ENCODE assay signal across 19 mouse cellular contexts in genomic region chr9:77553465-77553864, GRCm38 (mm10).
"Had no signal": no experiment of that assay in that cellular context is flagged by ENCODE, and none has a peak within 500 bp of the region (broad histone marks: within the 10 kb centered on the region; RNA-seq: fewer than 3 reads in every experiment).

No protein-coding gene starts in this region.

- ATAC-seq: liver, postnatal 0 days; lung, postnatal 0 days; midbrain, embryonic 16.5 days had no signal

- H3K27ac ChIP-seq: liver, embryonic 15.5 days; lung, embryonic 15.5 days; macrophage; midbrain, embryonic 10.5 days; midbrain, embryonic 12.5 days; neural tube, embryonic 12.5 days; stomach, embryonic 15.5 days; stomach, postnatal 0 days had no signal

- H3K36me3 ChIP-seq: liver, embryonic 15.5 days; lung, embryonic 15.5 days; midbrain, embryonic 10.5 days; midbrain, embryonic 12.5 days; neural tube, embryonic 12.5 days; stomach, embryonic 15.5 days had no signal

- H3K9me3 ChIP-seq: liver, embryonic 15.5 days; lung, embryonic 15.5 days; midbrain, embryonic 10.5 days; midbrain, embryonic 12.5 days; neural tube, embryonic 12.5 days; stomach, embryonic 15.5 days had no signal

- DNase-seq: liver, postnatal 0 days; lung, adult 2 months; lung, postnatal 14 days; lung, postnatal 36 days; midbrain, embryonic 14.5 days; right cerebral cortex, postnatal 14 days; thymus, adult 2 months; thymus, postnatal 25 days; thymus, postnatal 4 days had no signal

- H3K4me3 ChIP-seq: liver, embryonic 15.5 days; lung, embryonic 15.5 days; midbrain, embryonic 10.5 days; midbrain, embryonic 12.5 days; neural tube, embryonic 12.5 days; stomach, embryonic 15.5 days had no signal

- H3K9ac ChIP-seq: liver, embryonic 15.5 days; liver, postnatal 0 days; lung, embryonic 15.5 days; midbrain, embryonic 12.5 days; neural tube, embryonic 12.5 days; stomach, embryonic 15.5 days had no signal

- H3K4me2 ChIP-seq: liver, embryonic 15.5 days; lung, embryonic 15.5 days; midbrain, embryonic 12.5 days; neural tube, embryonic 12.5 days; stomach, embryonic 15.5 days had no signal

- H3K27me3 ChIP-seq: neural tube, embryonic 12.5 days; stomach, embryonic 15.5 days had no signal

- H3K4me1 ChIP-seq: liver, embryonic 15.5 days; lung, embryonic 15.5 days; neural tube, embryonic 12.5 days; stomach, embryonic 15.5 days had no signal
